Mouse (Mus musculus) midbrain, embryonic 15.5 days (tissue): ENCODE data around the gene Hist1h2an. TPM values are rescaled to one million over a fixed set of nuclear protein-coding genes. Genes with fewer than 3 reads are reported as not detected.
A peak's percentile ranks its signal among the peaks of the same experiment; 100 is the strongest.
"Not testable (repeated sequence)": the region's sequence is repeated elsewhere in the genome, so short reads cannot be mapped to it uniquely, and the experiment has no call there.

Experiments
- ATAC-seq: fragments of 200-750 bp; cut with Nextera tagmentation; replicated peaks from 2 replicates; pipeline ENCODE4 v1.8.0; 2017; ENCODE audit warnings: moderate TSS enrichment
- H3K27ac ChIP-seq: fragments of 300-500 bp; sonication (generic); 2 replicates; pipeline ENCODE4 v1.5.1; 2015; ENCODE audit warnings: mild to moderate bottlenecking, inconsistent platforms
- H3K27me3 ChIP-seq: fragments of 300-500 bp; sonication (generic); replicated peaks from 2 replicates; pipeline ENCODE4 v1.6.1; 2015; ENCODE audit warnings: inconsistent platforms
- H3K36me3 ChIP-seq: fragments of 300-500 bp; sonication (generic); replicated peaks from 2 replicates; pipeline ENCODE4 v1.6.1; 2015; ENCODE audit warnings: inconsistent platforms
- H3K4me1 ChIP-seq: fragments of 300-500 bp; sonication (generic); 2 replicates; pipeline ENCODE4 v1.6.1; 2015; ENCODE audit warnings: inconsistent platforms
- H3K4me2 ChIP-seq: fragments of 300-500 bp; sonication (generic); 2 replicates; pipeline ENCODE4 v1.6.1; 2015; ENCODE audit warnings: inconsistent platforms, mild to moderate bottlenecking, moderate library complexity
- H3K4me3 ChIP-seq: fragments of 300-500 bp; sonication (generic); 2 replicates; pipeline ENCODE4 v1.5.1; 2015; ENCODE audit warnings: mild to moderate bottlenecking, inconsistent platforms
- H3K9ac ChIP-seq: fragments of 300-500 bp; sonication (generic); 2 replicates; pipeline ENCODE4 v1.6.1; 2015; ENCODE audit warnings: mild to moderate bottlenecking, inconsistent platforms
- H3K9me3 ChIP-seq: fragments of 300-500 bp; sonication (generic); 2 replicates; pipeline ENCODE4 v1.6.1; 2016; ENCODE audit warnings: inconsistent platforms
- WGBS: fragments of 180-500 bp; shearing (Covaris S2); methylation state at CpG from one replicate; pipeline ENCODE4 v1.1.7; 2015; ENCODE audit warnings: mixed read lengths; 5-methylcytosine and 5-hydroxymethylcytosine counted together
- microRNA-seq: library from miRNA; unstranded; fragments of <30 nt; microRNA quantifications from one replicate; pipeline ENCODE4, GENCODE M21; 2016
- polyA plus RNA-seq: library from polyadenylated mRNA; unstranded; fragments of >200 nt; fragmentation: Nextera tagmentation; extraction: Ambion mirVana; gene quantifications from 2 replicates; pipeline ENCODE4 v1.2.1, GENCODE M21; 2015

The Hist1h2an gene
- polyA plus RNA-seq, 1 experiment from 2014 or later, result 3.8 TPM

DNA sequence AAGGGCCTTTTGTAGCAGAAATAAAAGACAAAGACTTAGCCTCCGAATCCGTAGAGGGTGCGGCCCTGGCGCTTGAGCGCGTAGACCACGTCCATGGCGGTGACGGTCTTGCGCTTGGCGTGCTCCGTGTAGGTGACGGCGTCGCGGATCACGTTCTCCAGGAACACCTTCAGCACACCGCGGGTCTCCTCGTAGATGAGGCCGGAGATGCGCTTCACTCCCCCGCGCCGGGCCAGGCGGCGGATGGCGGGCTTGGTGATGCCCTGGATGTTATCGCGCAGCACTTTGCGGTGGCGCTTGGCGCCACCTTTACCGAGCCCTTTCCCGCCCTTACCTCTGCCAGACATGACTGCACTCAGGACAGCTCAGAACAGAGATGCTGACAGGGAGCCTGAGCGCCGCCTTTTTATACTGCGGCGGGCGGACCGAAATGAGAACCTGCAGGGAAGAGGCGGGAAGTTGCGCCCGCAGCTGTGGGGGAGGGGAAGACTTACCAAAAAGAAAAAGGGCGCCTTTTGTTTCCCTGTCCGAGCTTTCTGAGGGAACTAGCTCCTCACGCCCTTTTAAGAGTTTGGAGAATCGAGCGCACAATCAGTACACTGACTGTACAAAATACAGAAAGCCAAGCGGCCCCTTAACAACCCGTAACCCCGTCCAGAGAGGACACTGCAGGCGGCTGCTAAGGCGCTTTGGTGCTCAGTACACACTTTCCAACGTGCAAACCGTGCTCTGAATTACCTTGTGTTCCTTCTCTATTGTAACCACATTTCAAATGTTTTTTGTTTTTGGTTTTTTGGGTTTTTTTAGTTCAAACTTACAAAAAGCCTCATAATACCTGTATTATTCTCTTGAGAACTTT lies 36.6 kb downstream of the Hist1h2an start, which contains the start of gene Hist1h4k:
TSS of gene Hist1h4k (minus strand) at position 347 of the 859 bp plus-strand sequence.
- H3K27ac ChIP-seq, result peak within 1 kb of the TSS; percentile 90
- peaks cover 26% of the 10 kb centered on the region for H3K4me1 ChIP-seq
- ATAC-seq, result peak; percentile 88
- not testable (repeated sequence) for H3K27me3 ChIP-seq, H3K36me3 ChIP-seq, H3K9me3 ChIP-seq
- H3K4me3 ChIP-seq, result peak within 1 kb of the TSS; percentile 49
- H3K4me2 ChIP-seq, result peak within 1 kb of the TSS; percentile 68
- WGBS, result under 1% methylated on average over 46 of the region's 56 CpGs
- H3K9ac ChIP-seq, result peak within 1 kb of the TSS; percentile 45

DNA sequence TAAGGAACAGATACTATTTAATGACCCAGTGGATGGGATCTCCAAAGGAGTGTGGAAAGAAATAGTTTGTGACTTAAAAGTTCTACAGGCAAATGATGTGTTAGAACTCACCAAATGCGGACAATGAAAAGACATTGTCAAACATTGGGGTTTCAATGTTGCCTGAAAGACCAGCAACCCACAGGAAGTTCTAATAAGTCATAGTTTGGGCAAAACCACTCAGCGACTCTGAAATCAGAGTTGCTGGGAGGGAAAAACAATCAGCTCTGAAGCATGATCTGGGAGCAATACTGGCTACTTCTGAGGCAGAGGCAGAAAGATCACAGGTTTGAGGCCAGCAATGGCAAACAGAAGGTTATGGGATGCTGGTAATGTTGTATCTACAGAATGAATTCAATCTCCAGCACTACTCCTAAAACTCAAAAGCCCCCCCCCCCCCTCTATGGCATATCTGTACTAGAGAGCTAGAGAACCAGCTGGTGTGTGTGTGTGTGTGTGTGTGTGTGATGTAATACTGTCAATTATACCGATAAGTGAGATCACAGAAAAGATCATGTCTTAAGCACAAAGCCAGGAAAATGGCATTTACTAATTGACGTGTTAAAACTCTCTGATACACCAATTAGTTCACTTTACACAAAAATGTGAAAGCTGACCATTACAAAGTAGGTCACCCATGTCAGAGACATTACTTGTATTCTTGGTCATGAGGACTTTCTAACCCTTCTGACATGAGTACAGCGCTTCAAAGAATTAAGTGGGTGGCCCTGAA lies 37.4 kb downstream of the Hist1h2an start:
- H3K4me1 ChIP-seq, result peaks cover 21% of the 10 kb centered on the region
- WGBS, result 4% methylated on average over 5 of the region's 5 CpGs
- H3K4me3 ChIP-seq, result peak overlapping the region; percentile 49
- H3K9me3 ChIP-seq, result no peaks in the 10 kb centered on the region
- H3K27me3 ChIP-seq, result no peaks in the 10 kb centered on the region
- H3K36me3 ChIP-seq, result no peaks in the 10 kb centered on the region
- H3K4me2 ChIP-seq, result peak overlapping the region; percentile 68
- H3K9ac ChIP-seq, result peak overlapping the region; percentile 45
- peak overlapping the region; percentile 90 for H3K27ac ChIP-seq
- no peak for ATAC-seq

DNA sequence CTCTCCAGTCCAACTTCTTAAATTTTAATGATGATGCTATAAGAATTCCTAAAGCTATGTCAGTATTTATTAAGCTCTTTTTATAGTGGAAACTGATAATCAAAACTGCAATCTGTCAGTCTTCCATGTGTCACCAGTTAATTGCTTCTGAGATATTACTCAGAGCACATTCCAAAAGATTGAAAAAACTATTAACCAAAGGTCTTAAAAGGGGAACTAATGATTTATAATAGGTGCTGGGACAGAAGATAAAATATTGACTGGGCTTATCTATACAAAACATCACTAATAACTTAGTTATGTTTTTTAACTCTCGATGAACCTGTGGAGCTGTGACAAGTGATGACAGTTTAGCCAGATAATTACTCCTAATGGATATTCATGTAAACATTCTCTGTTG lies 42.0 kb downstream of the Hist1h2an start:
- Histone ChIP-seq H3K4me3 (no peak overlapping the region), H3K27ac (no peak overlapping the region), H3K27me3 (no peaks in the 10 kb centered on the region), H3K9ac (no peak overlapping the region), H3K4me1 (peaks cover 12% of the 10 kb centered on the region), H3K9me3 (no peaks in the 10 kb centered on the region), H3K4me2 (no peak overlapping the region), H3K36me3 (no peaks in the 10 kb centered on the region)
- 95% methylated on average over 1 of the region's 1 CpGs for WGBS
- ATAC-seq, result no peak

Small RNA genes lying within 50 kb of the gene (microRNA-seq; reads per million reads assigned to microRNA genes)
- not detected for gene Gm19658
- gene Gm44346, result not detected
- not detected for gene Gm44454
- gene Gm44466, result not detected

Other genes starting within 250 kb of the Hist1h2an start
- 0.09 and 0.22 TPM in 2 replicates for gene Olfr1366, start 244.4 kb downstream of the Hist1h2an start, polyA plus RNA-seq
- 0.05 TPM in 1 of 2 replicates, not detected in the other for gene Olfr1535, start 227.3 kb downstream of the Hist1h2an start, polyA plus RNA-seq
- not detected in 2 replicates for gene Olfr1364, start 205.5 kb downstream of the Hist1h2an start, polyA plus RNA-seq
- gene Olfr1362, start 173.2 kb downstream of the Hist1h2an start, polyA plus RNA-seq, result not detected in 2 replicates
- gene Olfr11, start 144.7 kb downstream of the Hist1h2an start, polyA plus RNA-seq, result 0.06 and 0.08 TPM in 2 replicates
- gene Olfr1361, start 123.8 kb downstream of the Hist1h2an start, polyA plus RNA-seq, result not detected in 2 replicates
- not detected in 2 replicates for gene Olfr1360, start 109.8 kb downstream of the Hist1h2an start, polyA plus RNA-seq
- gene Olfr1359, start 89.1 kb downstream of the Hist1h2an start, polyA plus RNA-seq, result not detected in 2 replicates
- 0.59 TPM in 1 of 2 replicates, not detected in the other for gene Hist1h2bl, start 71.1 kb downstream of the Hist1h2an start, polyA plus RNA-seq
- 3.9 and 10.3 TPM in 2 replicates for gene Hist1h2ai, start 70.8 kb downstream of the Hist1h2an start, polyA plus RNA-seq
- gene Hist1h3h, start 69.6 kb downstream of the Hist1h2an start, polyA plus RNA-seq, result 1.1 TPM in 1 of 2 replicates, not detected in the other
- 0.39 and 1.7 TPM in 2 replicates for gene Hist1h2bm, start 65.2 kb downstream of the Hist1h2an start, polyA plus RNA-seq
- gene Hist1h4j, start 52.2 kb downstream of the Hist1h2an start, polyA plus RNA-seq, result 0.93 TPM in 1 of 2 replicates, not detected in the other
- gene Hist1h4k, start 36.7 kb downstream of the Hist1h2an start, polyA plus RNA-seq, result 1.8 and 4.2 TPM in 2 replicates
- 5.5 and 6.9 TPM in 2 replicates for gene Hist1h2ak, start 33.4 kb downstream of the Hist1h2an start, polyA plus RNA-seq
- gene Hist1h2bn, start 33.1 kb downstream of the Hist1h2an start, polyA plus RNA-seq, result 0.89 TPM in 1 of 2 replicates, not detected in the other
- 3.4 and 3.7 TPM in 2 replicates for gene Hist1h1b, start 6.6 kb downstream of the Hist1h2an start, polyA plus RNA-seq
- 26.1 and 35.4 TPM in 2 replicates for gene Hist1h3i, start 3.8 kb downstream of the Hist1h2an start, polyA plus RNA-seq
- 0.31 and 0.87 TPM in 2 replicates for gene Hist1h2bp, start 243 bp upstream of the Hist1h2an start, polyA plus RNA-seq
- 3.6 and 4.1 TPM in 2 replicates for gene Hist1h2bq, start 23.0 kb upstream of the Hist1h2an start, polyA plus RNA-seq
- gene Hist1h2ao, start 23.2 kb upstream of the Hist1h2an start, polyA plus RNA-seq, result not detected in 2 replicates
- 1.4 TPM in 1 of 2 replicates, not detected in the other for gene Hist1h4m, start 24.5 kb upstream of the Hist1h2an start, polyA plus RNA-seq
- 4.2 and 5.9 TPM in 2 replicates for gene Hist1h4n, start 45.0 kb upstream of the Hist1h2an start, polyA plus RNA-seq
- 432 and 476 TPM in 2 replicates for gene Hist1h2ap, start 46.3 kb upstream of the Hist1h2an start, polyA plus RNA-seq
- gene Hist1h2br, start 46.5 kb upstream of the Hist1h2an start, polyA plus RNA-seq, result 4.0 and 4.1 TPM in 2 replicates
- gene Zfp184, start 157.9 kb upstream of the Hist1h2an start, polyA plus RNA-seq, result 14.0 TPM in 2 replicates
- not detected in 2 replicates for gene Pom121l2, start 194.0 kb upstream of the Hist1h2an start, polyA plus RNA-seq
- not detected in 2 replicates for gene Prss16, start 222.5 kb upstream of the Hist1h2an start, polyA plus RNA-seq
- gene Hist1h2ah, start 248.3 kb upstream of the Hist1h2an start, polyA plus RNA-seq, result 1.9 TPM in 1 of 2 replicates, not detected in the other
- 0.54 and 0.63 TPM in 2 replicates for gene Hist1h2bk, start 248.7 kb upstream of the Hist1h2an start, polyA plus RNA-seq